ENCODE assay signal across 19 mouse cellular contexts in genomic region chr2:76068155-76068554, GRCm38 (mm10).
DNase-seq lines count a peak whose midpoint lies in the region; ATAC-seq lines count a peak whose summit lies in the region.
"Had no signal": no experiment of that assay in that cellular context is flagged by ENCODE, and none has a peak within 500 bp of the region (broad histone marks: within the 10 kb centered on the region; RNA-seq: fewer than 3 reads in every experiment).

No protein-coding gene starts in this region.

- H3K36me3 ChIP-seq in forebrain, embryonic 12.5 days (replicated peaks) = no peaks in the 10 kb centered on the region
- no peaks in the 10 kb centered on the region for H3K36me3 ChIP-seq in forebrain, embryonic 16.5 days (ENCODE audit: control insufficient read depth, insufficient read depth)
- no peaks in the 10 kb centered on the region for H3K36me3 ChIP-seq in kidney, embryonic 16.5 days (ENCODE audit: insufficient read depth, low read length)
- no peaks in the 10 kb centered on the region for H3K36me3 ChIP-seq in limb, embryonic 11.5 days (ENCODE audit: control insufficient read depth, insufficient read depth, low read length)
- no peaks in the 10 kb centered on the region for H3K36me3 ChIP-seq in neural tube, embryonic 12.5 days
- H3K36me3 ChIP-seq: embryonic facial prominence, embryonic 15.5 days; forebrain, embryonic 10.5 days; heart, embryonic 12.5 days; limb, embryonic 15.5 days had no signal

- H3K27me3 ChIP-seq in forebrain, embryonic 12.5 days = no peaks in the 10 kb centered on the region
- no peaks in the 10 kb centered on the region for H3K27me3 ChIP-seq in forebrain, embryonic 16.5 days (replicated peaks; ENCODE audit: control insufficient read depth, insufficient read depth, low read length)
- H3K27me3 ChIP-seq in kidney, embryonic 16.5 days (ENCODE audit: insufficient read depth, low read length) = no peaks in the 10 kb centered on the region
- H3K27me3 ChIP-seq in limb, embryonic 11.5 days (ENCODE audit: control insufficient read depth, insufficient read depth, low read length) = no peaks in the 10 kb centered on the region
- no peaks in the 10 kb centered on the region for H3K27me3 ChIP-seq in neural tube, embryonic 12.5 days (replicated peaks)
- H3K27me3 ChIP-seq: embryonic facial prominence, embryonic 15.5 days; heart, embryonic 12.5 days; limb, embryonic 15.5 days had no signal

- no peak overlapping the region for H3K4me3 ChIP-seq in forebrain, embryonic 12.5 days (replicated peaks)
- no peak overlapping the region for H3K4me3 ChIP-seq in forebrain, embryonic 16.5 days (replicated peaks; ENCODE audit: low read length)
- no peak overlapping the region for H3K4me3 ChIP-seq in kidney, embryonic 16.5 days (ENCODE audit: low read length)
- no peak overlapping the region for H3K4me3 ChIP-seq in limb, embryonic 11.5 days (ENCODE audit: low read depth, low read length)
- no peak overlapping the region for H3K4me3 ChIP-seq in neural tube, embryonic 12.5 days
- H3K4me3 ChIP-seq: embryonic facial prominence, embryonic 15.5 days; forebrain, embryonic 10.5 days; heart, embryonic 12.5 days; layer of hippocampus, adult 2 months; limb, embryonic 15.5 days had no signal

- H3K27ac ChIP-seq in forebrain, embryonic 12.5 days = peak overlapping the region; percentile 13; the same call in 1 of the 2 replicates
- no peak overlapping the region for H3K27ac ChIP-seq in forebrain, embryonic 16.5 days (ENCODE audit: low read length)
- H3K27ac ChIP-seq in kidney, embryonic 16.5 days (ENCODE audit: low read length) = peak overlapping the region; percentile 57
- H3K27ac ChIP-seq in limb, embryonic 11.5 days (replicated peaks; ENCODE audit: low read depth, low read length) = no peak overlapping the region; the same call in 1 of the 2 replicates
- H3K27ac ChIP-seq in neural tube, embryonic 12.5 days = peak overlapping the region; percentile 74; the same call in 1 of the 2 replicates
- H3K27ac ChIP-seq: embryonic facial prominence, embryonic 15.5 days; layer of hippocampus, adult 2 months; limb, embryonic 15.5 days had no signal

- ATAC-seq in forebrain, embryonic 12.5 days (ENCODE audit: low FRiP score) = no peak
- no peak for ATAC-seq in forebrain, embryonic 16.5 days
- no peak for ATAC-seq in kidney, embryonic 16.5 days (ENCODE audit: low FRiP score, low TSS enrichment)
- 0 out of 2 replicates have a peak, but pooled peaks have one; percentile 24 for ATAC-seq in limb, embryonic 11.5 days (ENCODE audit: insufficient number of reproducible peaks, low FRiP score, low TSS enrichment, low read depth)
- ATAC-seq in neural tube, embryonic 12.5 days (ENCODE audit: low FRiP score, low read depth) = no peak
- ATAC-seq: liver, postnatal 0 days had no signal

- intact Hi-C loops in left cerebral cortex, postnatal 14 days (cut with DNase I) = loop anchor here (5.0 kb wide), 1 partner anchor 186 kb away; no protein-coding TSS in a partner anchor

- no peak overlapping the region for H3K9ac ChIP-seq in forebrain, embryonic 12.5 days
- H3K9ac ChIP-seq in forebrain, embryonic 16.5 days (replicated peaks; ENCODE audit: low read depth, low read length) = no peak overlapping the region
- H3K9ac ChIP-seq in kidney, embryonic 16.5 days (replicated peaks; ENCODE audit: low read length) = no peak overlapping the region
- no peak overlapping the region for H3K9ac ChIP-seq in limb, embryonic 11.5 days (ENCODE audit: low read length)
- no peak overlapping the region for H3K9ac ChIP-seq in neural tube, embryonic 12.5 days
- H3K9ac ChIP-seq: embryonic facial prominence, embryonic 15.5 days; heart, embryonic 12.5 days; limb, embryonic 15.5 days; liver, postnatal 0 days had no signal

- DNase-seq in kidney, adult 11 months = no peak
- no peak for DNase-seq in limb, embryonic 11.5 days (ENCODE audit: low spot score)
- DNase-seq in left cerebral cortex, postnatal 14 days (ENCODE audit: low spot score in 2 of 2) = no peak
- no peak for DNase-seq in thymus, postnatal 4 days
- DNase-seq: cerebellum, adult 9-11 months; gastrocnemius, postnatal 25 days; kidney, adult 9 months; liver, postnatal 0 days; retina, postnatal 1 day; right cerebral cortex, postnatal 4 days had no signal

- 85% methylated on average over 10 of the region's 10 CpGs for WGBS in forebrain, embryonic 12.5 days
- 83% methylated on average over 10 of the region's 10 CpGs for WGBS in forebrain, embryonic 16.5 days
- 21% methylated on average over 10 of the region's 10 CpGs for WGBS in kidney, embryonic 16.5 days
- 25% methylated on average over 10 of the region's 10 CpGs for WGBS in limb, embryonic 11.5 days
- WGBS in neural tube, embryonic 12.5 days = 30% methylated on average over 10 of the region's 10 CpGs

- peaks cover 3% of the 10 kb centered on the region for H3K4me1 ChIP-seq in forebrain, embryonic 12.5 days
- peaks cover 3% of the 10 kb centered on the region; the same call in 1 of the 2 replicates for H3K4me1 ChIP-seq in forebrain, embryonic 16.5 days (replicated peaks; ENCODE audit: control insufficient read depth, insufficient read depth, low read length)
- H3K4me1 ChIP-seq in kidney, embryonic 16.5 days (ENCODE audit: insufficient read depth, low read length) = peaks cover 33% of the 10 kb centered on the region
- H3K4me1 ChIP-seq in limb, embryonic 11.5 days (ENCODE audit: control insufficient read depth, insufficient read depth, low read length) = peaks cover 8% of the 10 kb centered on the region; the same call in 1 of the 2 replicates
- peaks cover 20% of the 10 kb centered on the region; the same call in 1 of the 2 replicates for H3K4me1 ChIP-seq in neural tube, embryonic 12.5 days

- H3K9me3 ChIP-seq in forebrain, embryonic 12.5 days = no peaks in the 10 kb centered on the region
- no peaks in the 10 kb centered on the region for H3K9me3 ChIP-seq in forebrain, embryonic 16.5 days (ENCODE audit: control insufficient read depth, low read length)
- H3K9me3 ChIP-seq in kidney, embryonic 16.5 days (ENCODE audit: low read length) = no peaks in the 10 kb centered on the region
- H3K9me3 ChIP-seq in limb, embryonic 11.5 days (ENCODE audit: control insufficient read depth, low read length) = no peaks in the 10 kb centered on the region
- no peaks in the 10 kb centered on the region for H3K9me3 ChIP-seq in neural tube, embryonic 12.5 days
- H3K9me3 ChIP-seq: embryonic facial prominence, embryonic 15.5 days; forebrain, embryonic 10.5 days; heart, embryonic 12.5 days; limb, embryonic 15.5 days had no signal

- H3K4me2 ChIP-seq in forebrain, embryonic 12.5 days = no peak overlapping the region
- no peak overlapping the region for H3K4me2 ChIP-seq in forebrain, embryonic 16.5 days (ENCODE audit: low read length)
- H3K4me2 ChIP-seq in kidney, embryonic 16.5 days (replicated peaks; ENCODE audit: low read depth, low read length) = peak overlapping the region; percentile 55
- H3K4me2 ChIP-seq in limb, embryonic 11.5 days (ENCODE audit: low read depth, severe bottlenecking) = no peak overlapping the region
- H3K4me2 ChIP-seq in neural tube, embryonic 12.5 days (replicated peaks) = peak overlapping the region; percentile 48; the same call in 1 of the 2 replicates
- H3K4me2 ChIP-seq: embryonic facial prominence, embryonic 15.5 days had no signal

Comparison
In these comparisons a context has a peak if more than half of its experiments do, and no peak if none do; other contexts are left out.
1. H3K27ac ChIP-seq: peak in forebrain, embryonic 12.5 days (single experiment), kidney, embryonic 16.5 days (single experiment) and neural tube, embryonic 12.5 days (single experiment); none in forebrain, embryonic 16.5 days (single experiment) and limb, embryonic 11.5 days (single experiment).
2. H3K4me2 ChIP-seq: peak in kidney, embryonic 16.5 days (single experiment) and neural tube, embryonic 12.5 days (single experiment); none in forebrain, embryonic 12.5 days (single experiment), forebrain, embryonic 16.5 days (single experiment) and limb, embryonic 11.5 days (single experiment).